Mouse (Mus musculus) CH12.LX (cell line): Measurements from ENCODE around the gene Mettl7a1. TPM values are rescaled to one million over a fixed set of nuclear protein-coding genes. Genes with fewer than 3 reads are reported as not detected.

Experiments used
- DNase-seq: peaks from one replicate; pipeline ENCODE4 v3.0.0-alpha.2; 2013; ENCODE audit errors: extremely low read depth
- H3K27ac ChIP-seq: 2 replicates; pipeline ENCODE4 v1.5.1; 2012; ENCODE audit warnings: low read depth, mild to moderate bottlenecking, control low read depth, moderate library complexity; ENCODE audit not compliant: insufficient read depth
- H3K27me3 ChIP-seq: replicated peaks from 2 replicates; pipeline ENCODE3; 2012; ENCODE audit warnings: inconsistent platforms
- H3K36me3 ChIP-seq, 2 experiments: replicated peaks in 1 of 2; 2 replicates each; pipeline versions ENCODE3 to v1.6.1; 2012; ENCODE audit warnings: inconsistent platforms in 1 of 2, low read length in 1 of 2, mild to moderate bottlenecking in 1 of 2, mixed read lengths in 1 of 2, moderate library complexity in 1 of 2; ENCODE audit not compliant: control insufficient read depth in 1 of 2, insufficient read depth in 1 of 2
- H3K4me1 ChIP-seq, 2 experiments: 2 replicates each; pipeline ENCODE4 v1.6.1; 2012; ENCODE audit warnings: inconsistent platforms in 1 of 2, moderate library complexity in 1 of 2; ENCODE audit not compliant: insufficient read depth in 2 of 2, control insufficient read depth in 1 of 2
- H3K4me2 ChIP-seq: 2 replicates; pipeline ENCODE4 v1.6.1; 2012; ENCODE audit warnings: low read depth, mild to moderate bottlenecking, control low read depth; ENCODE audit not compliant: poor library complexity, insufficient read depth, severe bottlenecking
- H3K4me3 ChIP-seq, 3 experiments: fragments of 150-350 bp in 1 of 3; sonication (generic) in 1 of 3; replicated peaks in 1 of 3; 2 replicates each; pipeline versions ENCODE3 to v1.5.1; 2011 to 2012; ENCODE audit warnings: low read depth in 2 of 3, low read length in 2 of 3, mild to moderate bottlenecking in 2 of 3, moderate library complexity in 2 of 3, control low read depth in 1 of 3, improper control_type of control experiment in 1 of 3, inconsistent platforms in 1 of 3, mixed read lengths in 1 of 3; ENCODE audit not compliant: poor library complexity in 1 of 3
- H3K79me2 ChIP-seq: replicated peaks from 2 replicates; pipeline ENCODE4 v1.6.1; 2012; ENCODE audit warnings: mild to moderate bottlenecking, moderate library complexity; ENCODE audit not compliant: control insufficient read depth, poor library complexity, insufficient read depth, severe bottlenecking; ENCODE audit errors: extremely low read depth
- H3K9ac ChIP-seq: 2 replicates; pipeline ENCODE4 v1.6.1; 2012; ENCODE audit warnings: low read depth, mild to moderate bottlenecking, control low read depth, moderate library complexity; ENCODE audit not compliant: insufficient read depth
- H3K9me3 ChIP-seq: replicated peaks from 2 replicates; pipeline ENCODE3; 2012; ENCODE audit warnings: low read length, inconsistent platforms, mixed read lengths
- BHLHE40 ChIP-seq: IDR thresholded peaks from 2 replicates; pipeline ENCODE4 v1.6.1; 2011; ENCODE audit warnings: mild to moderate bottlenecking, low read depth, low read length, improper control_type of control experiment
- CHD2 ChIP-seq: IDR thresholded peaks from 2 replicates; pipeline ENCODE4 v1.6.1; 2011; ENCODE audit warnings: low read length, improper control_type of control experiment
- E2F4 ChIP-seq: IDR thresholded peaks from 2 replicates; pipeline ENCODE4 v1.6.1; 2011; ENCODE audit warnings: low read depth, low read length, improper control_type of control experiment; ENCODE audit not compliant: insufficient replicate concordance
- ELF1 ChIP-seq: IDR thresholded peaks from 2 replicates; pipeline ENCODE4 v1.6.1; 2014; ENCODE audit warnings: low read depth, mild to moderate bottlenecking, inconsistent platforms, low read length, improper control_type of control experiment
- GABPA ChIP-seq: IDR thresholded peaks from 2 replicates; pipeline ENCODE4 v1.6.1; 2012; ENCODE audit warnings: low read depth, low read length, improper control_type of control experiment, inconsistent platforms; ENCODE audit not compliant: insufficient replicate concordance
- HCFC1 ChIP-seq: IDR thresholded peaks from 2 replicates; pipeline ENCODE4 v1.6.1; 2012; ENCODE audit warnings: low read depth, mild to moderate bottlenecking, inconsistent platforms, low read length, improper control_type of control experiment
- KAT2A ChIP-seq: IDR thresholded peaks from 2 replicates; pipeline ENCODE4 v1.6.1; 2012; ENCODE audit warnings: low read length, improper control_type of control experiment, inconsistent platforms; ENCODE audit not compliant: insufficient replicate concordance
- MAFK ChIP-seq: IDR thresholded peaks from 2 replicates; pipeline ENCODE4 v1.6.1; 2011; ENCODE audit warnings: low read length, improper control_type of control experiment; ENCODE audit not compliant: insufficient replicate concordance
- MEF2A ChIP-seq: IDR thresholded peaks from 2 replicates; pipeline ENCODE4 v1.6.1; 2014; ENCODE audit warnings: low read depth, mild to moderate bottlenecking, inconsistent platforms, low read length, improper control_type of control experiment, borderline replicate concordance
- MYC ChIP-seq: IDR thresholded peaks from 2 replicates; pipeline ENCODE4 v1.6.1; 2011; ENCODE audit warnings: low read depth, mild to moderate bottlenecking, improper control_type of control experiment, low read length
- NRF1 ChIP-seq: IDR thresholded peaks from 2 replicates; pipeline ENCODE4 v1.6.1; 2014; ENCODE audit warnings: low read depth, mild to moderate bottlenecking, inconsistent platforms, low read length, improper control_type of control experiment, moderate library complexity
- PAX5 ChIP-seq: IDR thresholded peaks from 2 replicates; pipeline ENCODE4 v1.6.1; 2012; ENCODE audit warnings: low read length, inconsistent platforms, mixed read lengths
- POLR2A ChIP-seq: IDR thresholded peaks from 2 replicates; pipeline ENCODE4 v1.6.1; 2011; ENCODE audit warnings: low read depth, mild to moderate bottlenecking, improper control_type of control experiment, low read length
- POLR2AphosphoS2 ChIP-seq: IDR thresholded peaks from 2 replicates; pipeline ENCODE4 v1.6.1; 2011; ENCODE audit warnings: low read depth, low read length, improper control_type of control experiment
- RAD21 ChIP-seq: IDR thresholded peaks from 2 replicates; pipeline ENCODE4 v1.6.1; 2011; ENCODE audit warnings: low read depth, mild to moderate bottlenecking, low read length, improper control_type of control experiment, moderate library complexity
- RCOR1 ChIP-seq: conservative IDR thresholded peaks from 2 replicates; pipeline ENCODE4 v1.6.1; 2012; ENCODE audit warnings: low read depth, mild to moderate bottlenecking, inconsistent platforms, low read length, improper control_type of control experiment
- SMC3 ChIP-seq: IDR thresholded peaks from 2 replicates; pipeline ENCODE4 v1.6.1; 2011; ENCODE audit warnings: low read depth, low read length, improper control_type of control experiment
- USF2 ChIP-seq: conservative IDR thresholded peaks from 2 replicates; pipeline ENCODE4 v1.6.1; 2011; ENCODE audit warnings: low read depth, low read length, improper control_type of control experiment
- ZC3H11A ChIP-seq: IDR thresholded peaks from 2 replicates; pipeline ENCODE4 v1.6.1; 2012; ENCODE audit warnings: low read depth, mild to moderate bottlenecking, inconsistent platforms, low read length, improper control_type of control experiment
- ZMIZ1 ChIP-seq: IDR thresholded peaks from 2 replicates; pipeline ENCODE4 v1.6.1; 2012; ENCODE audit warnings: low read depth, mild to moderate bottlenecking, inconsistent platforms, low read length, improper control_type of control experiment
- dilution Hi-C: fragments of 300-500 bp; cut with MboI; formaldehyde crosslinking; loops from 2 replicates; pipeline ENCODE4 v1.14.3; 2020; ENCODE audit warnings: low sequenced_read_pairs; ENCODE audit not compliant: extremely low pct_unique_long_range_greater_than_20kb, extremely low pct_ligation_motif_present
- in situ Hi-C: fragments of 300-500 bp; cut with MboI; formaldehyde crosslinking; loops from 3 replicates; pipeline ENCODE4 v1.14.3; 2019; ENCODE audit warnings: low sequenced_read_pairs, low pct_ligation_motif_present, low pct_unique_long_range_greater_than_20kb, mixed read lengths
- polyA plus RNA-seq: library from polyadenylated mRNA; unstranded; fragments of >175 nt; gene quantifications from 2 replicates; pipeline ENCODE4 v1.2.1, GENCODE M21; 2012; ENCODE audit warnings: low read depth; ENCODE audit not compliant: insufficient read length
- total RNA-seq, 2 experiments: library from RNA; depleted of rRNA; stranded (reverse); fragments of 300-350 nt in 1 of 2; fragments of >200 nt in 1 of 2; gene quantifications; 2 replicates each; pipeline ENCODE4 v1.2.3; 2012 to 2014

Mettl7a1 gene
- total and polyA plus RNA-seq, 3 experiments = 6.5 to 17.2 (median 14.2) TPM

GRCm38 (mm10) chr15:100319884-100320283 lies 15.9 kb downstream of the Mettl7a1 start:
- TF ChIP-seq ZMIZ1 (no peak), KAT2A (no peak), E2F4 (no peak), SMC3 (no peak), USF2 (no peak), ELF1 (no peak)
- dilution Hi-C loops = no loop called here
- no peak for DNase-seq
- Histone ChIP-seq H3K4me3 (no peak overlapping the region), H3K4me2 (no peak overlapping the region), H3K4me1 (no peaks in the 10 kb centered on the region), H3K9ac (no peak overlapping the region), H3K27ac (no peak overlapping the region), H3K36me3 (no peaks in the 10 kb centered on the region), H3K27me3 (no peaks in the 10 kb centered on the region), H3K9me3 (no peaks in the 10 kb centered on the region), H3K79me2 (no peaks in the 10 kb centered on the region)
- in situ Hi-C loops = loop anchor here (5.0 to 10.0 kb wide), 2 partner anchors 55 to 298 kb away; no protein-coding TSS in a partner anchor

DNA sequence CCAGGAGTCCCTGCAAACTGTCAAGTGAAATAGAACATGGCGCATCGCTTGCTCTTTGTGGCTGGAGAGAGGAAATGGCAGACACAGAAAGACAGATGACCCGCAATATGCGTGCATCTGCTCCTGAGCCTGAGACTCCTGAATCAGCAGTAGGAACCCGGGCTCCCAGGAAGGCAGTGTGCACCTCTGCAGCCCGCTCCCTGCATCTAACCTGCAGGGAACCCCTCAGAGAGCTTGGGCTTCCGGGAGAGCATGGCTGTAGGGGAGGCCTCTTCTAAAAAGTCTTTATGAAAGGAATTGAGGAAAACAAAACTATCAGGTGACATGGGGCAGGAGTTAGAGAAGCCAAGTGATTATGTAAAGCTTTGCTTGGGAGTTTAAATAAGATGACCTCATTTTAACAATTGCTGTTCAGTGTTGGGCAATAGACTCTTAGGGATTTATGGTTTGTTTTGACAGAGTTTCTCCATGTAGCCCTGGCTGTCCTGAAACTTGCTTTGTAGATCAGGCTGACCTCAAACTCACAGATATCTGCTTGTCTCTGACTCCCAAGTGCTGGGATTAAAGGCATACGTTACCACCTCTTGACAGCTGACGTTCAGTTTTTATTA lies 16.5 kb downstream of the Mettl7a1 start:
- no peaks in the 10 kb centered on the region for H3K27me3 ChIP-seq
- no peaks in the 10 kb centered on the region for H3K79me2 ChIP-seq
- no peaks in the 10 kb centered on the region for H3K9me3 ChIP-seq
- DNase-seq = no peak
- H3K4me1 ChIP-seq = no peaks in the 10 kb centered on the region
- H3K9ac ChIP-seq = no peak overlapping the region
- TF ChIP-seq GABPA = no peak
- no peak for TF ChIP-seq MAFK
- TF ChIP-seq USF2 = no peak
- no peak for TF ChIP-seq RCOR1
- TF ChIP-seq MYC = no peak
- TF ChIP-seq NRF1 = no peak
- TF ChIP-seq ZC3H11A = no peak
- TF ChIP-seq HCFC1 = no peak
- no peak for TF ChIP-seq BHLHE40
- no peak for TF ChIP-seq MEF2A
- no peak for TF ChIP-seq CHD2
- no peak for TF ChIP-seq PAX5
- no peak for TF ChIP-seq POLR2AphosphoS2
- TF ChIP-seq RAD21 = no peak
- no peak for TF ChIP-seq POLR2A
- in situ Hi-C loops = loop anchor here (10.0 kb wide), 1 partner anchor 56 kb away; no protein-coding TSS in a partner anchor
- no peaks in the 10 kb centered on the region for H3K36me3 ChIP-seq
- no peak overlapping the region for H3K4me3 ChIP-seq
- no peak overlapping the region for H3K4me2 ChIP-seq
- H3K27ac ChIP-seq = no peak overlapping the region
- dilution Hi-C loops = no loop called here
